Mouse (Mus musculus) leukemia stem cell, adult 10-12 weeks (primary cell): Measurements from ENCODE around the gene Ly6g6c. TPM values are rescaled to one million over a fixed set of nuclear protein-coding genes. Genes with fewer than 3 reads are reported as not detected.

Experiments used
- polyA plus RNA-seq: library from polyadenylated mRNA; stranded (reverse); fragments of >175 nt; gene quantifications from 2 replicates; pipeline ENCODE4 v1.2.3, GENCODE M21; 2012; ENCODE audit warnings: low replicate concordance

The Ly6g6c gene
- polyA plus RNA-seq, 1 experiment = not detected

Other genes with a start within 250 kb of the Ly6g6c start
- gene Stk19, start 228.4 kb upstream of the Ly6g6c start, polyA plus RNA-seq = 62.8 and 63.3 TPM in 2 replicates
- 50.7 and 116 TPM in 2 replicates for gene Dxo, start 228.4 kb upstream of the Ly6g6c start, polyA plus RNA-seq
- 53.7 and 54.2 TPM in 2 replicates for gene Skiv2l, start 215.2 kb upstream of the Ly6g6c start, polyA plus RNA-seq
- 121 and 205 TPM in 2 replicates for gene Nelfe, start 215.0 kb upstream of the Ly6g6c start, polyA plus RNA-seq
- gene Cfb, start 202.9 kb upstream of the Ly6g6c start, polyA plus RNA-seq = 0.41 and 1.5 TPM in 2 replicates
- 6.4 and 10.1 TPM in 2 replicates for gene Zbtb12, start 185.9 kb upstream of the Ly6g6c start, polyA plus RNA-seq
- 0.10 TPM in 1 of 2 replicates, not detected in the other for gene Gm20547, start 183.3 kb upstream of the Ly6g6c start, polyA plus RNA-seq
- gene C2, start 167.1 kb upstream of the Ly6g6c start, polyA plus RNA-seq = 1.3 and 3.9 TPM in 2 replicates
- 427 and 438 TPM in 2 replicates for gene Ehmt2, start 166.9 kb upstream of the Ly6g6c start, polyA plus RNA-seq
- not detected in 2 replicates for gene Slc44a4, start 150.9 kb upstream of the Ly6g6c start, polyA plus RNA-seq
- gene Neu1, start 134.1 kb upstream of the Ly6g6c start, polyA plus RNA-seq = 22.5 and 43.0 TPM in 2 replicates
- gene Hspa1b, start 106.2 kb upstream of the Ly6g6c start, polyA plus RNA-seq = 16.5 and 41.3 TPM in 2 replicates
- not detected in 2 replicates for gene Gm20481, start 95.5 kb upstream of the Ly6g6c start, polyA plus RNA-seq
- gene Hspa1a, start 93.2 kb upstream of the Ly6g6c start, polyA plus RNA-seq = 3.5 and 6.7 TPM in 2 replicates
- not detected in 2 replicates for gene Hspa1l, start 92.7 kb upstream of the Ly6g6c start, polyA plus RNA-seq
- 146 and 328 TPM in 2 replicates for gene Lsm2, start 83.5 kb upstream of the Ly6g6c start, polyA plus RNA-seq
- gene Vars, start 64.4 kb upstream of the Ly6g6c start, polyA plus RNA-seq = 1,671 and 2,394 TPM in 2 replicates
- gene Vwa7, start 48.8 kb upstream of the Ly6g6c start, polyA plus RNA-seq = 1.2 and 1.8 TPM in 2 replicates
- 8.2 and 32.0 TPM in 2 replicates for gene Sapcd1, start 37.4 kb upstream of the Ly6g6c start, polyA plus RNA-seq
- gene Msh5, start 18.6 kb upstream of the Ly6g6c start, polyA plus RNA-seq = 33.3 and 82.0 TPM in 2 replicates
- gene Clic1, start 15.4 kb upstream of the Ly6g6c start, polyA plus RNA-seq = 197 and 295 TPM in 2 replicates
- 22.4 and 54.0 TPM in 2 replicates for gene Ddah2, start 6.4 kb upstream of the Ly6g6c start, polyA plus RNA-seq
- 0.27 and 0.54 TPM in 2 replicates for gene Mpig6b, start 796 bp downstream of the Ly6g6c start, polyA plus RNA-seq
- gene Ly6g6e, start 11.5 kb downstream of the Ly6g6c start, polyA plus RNA-seq = not detected in 2 replicates
- gene Ly6g6d, start 12.7 kb downstream of the Ly6g6c start, polyA plus RNA-seq = not detected in 2 replicates
- gene Ly6g6f, start 20.2 kb downstream of the Ly6g6c start, polyA plus RNA-seq = 0.31 TPM in 1 of 2 replicates, not detected in the other
- gene Abhd16a, start 23.9 kb downstream of the Ly6g6c start, polyA plus RNA-seq = 312 and 354 TPM in 2 replicates
- gene Ly6g5c, start 42.9 kb downstream of the Ly6g6c start, polyA plus RNA-seq = not detected in 2 replicates
- 0.71 TPM in 1 of 2 replicates, not detected in the other for gene Ly6g5b, start 50.0 kb downstream of the Ly6g6c start, polyA plus RNA-seq
- gene Gpank1, start 56.1 kb downstream of the Ly6g6c start, polyA plus RNA-seq = 76.3 and 112 TPM in 2 replicates
- gene Csnk2b, start 56.7 kb downstream of the Ly6g6c start, polyA plus RNA-seq = 69.5 and 70.4 TPM in 2 replicates
- 9.5 and 12.1 TPM in 2 replicates for gene D17H6S53E, start 61.0 kb downstream of the Ly6g6c start, polyA plus RNA-seq
- gene Apom, start 66.7 kb downstream of the Ly6g6c start, polyA plus RNA-seq = 0.24 TPM in 1 of 2 replicates, not detected in the other
- gene Bag6, start 69.8 kb downstream of the Ly6g6c start, polyA plus RNA-seq = 803 and 946 TPM in 2 replicates
- gene Prrc2a, start 99.5 kb downstream of the Ly6g6c start, polyA plus RNA-seq = 1,544 and 3,522 TPM in 2 replicates
- 1.9 and 3.8 TPM in 2 replicates for gene Aif1, start 110.7 kb downstream of the Ly6g6c start, polyA plus RNA-seq
- gene Lst1, start 123.1 kb downstream of the Ly6g6c start, polyA plus RNA-seq = 1.1 and 24.0 TPM in 2 replicates
- 75.8 and 165 TPM in 2 replicates for gene Ltb, start 129.1 kb downstream of the Ly6g6c start, polyA plus RNA-seq
- gene Tnf, start 136.6 kb downstream of the Ly6g6c start, polyA plus RNA-seq = 2.6 and 2.7 TPM in 2 replicates
- 4.2 and 5.6 TPM in 2 replicates for gene Lta, start 140.0 kb downstream of the Ly6g6c start, polyA plus RNA-seq
- gene Gm16181, start 155.4 kb downstream of the Ly6g6c start, polyA plus RNA-seq = not detected in 2 replicates
- gene Atp6v1g2, start 168.3 kb downstream of the Ly6g6c start, polyA plus RNA-seq = 0.69 and 1.2 TPM in 2 replicates
- 31.5 and 40.3 TPM in 2 replicates for gene Nfkbil1, start 170.4 kb downstream of the Ly6g6c start, polyA plus RNA-seq
- gene Ddx39b, start 176.4 kb downstream of the Ly6g6c start, polyA plus RNA-seq = 114 and 195 TPM in 2 replicates
- 138 and 236 TPM in 2 replicates for gene H2-D1, start 197.3 kb downstream of the Ly6g6c start, polyA plus RNA-seq